Mouse (Mus musculus) cerebellum, adult (tissue): ENCODE results near the gene Ift22.
A peak's percentile ranks its signal among the peaks of the same experiment; 100 is the strongest.
"Not testable (repeated sequence)": the region's sequence is repeated elsewhere in the genome, so short reads cannot be mapped to it uniquely, and the experiment has no call there.

Source experiments
- ATAC-seq: cut with Nextera tagmentation; 2 replicates; pipeline ENCODE4 v1.9.2; 2017; ENCODE audit warnings: mild to moderate bottlenecking, moderate library complexity, mixed read lengths; ENCODE audit not compliant: insufficient number of reproducible peaks, low FRiP score, low TSS enrichment

Gene Ift22

GRCm38 (mm10) chr5:136904621-136905020 is 3.3 kb upstream of the Ift22 start:
- ATAC-seq = no peak

GRCm38 (mm10) chr5:136905630-136906029 is 2.3 kb upstream of the Ift22 start:
- ATAC-seq = no peak

GRCm38 (mm10) chr5:136907587-136907986 is 363 bp upstream of the Ift22 start:
- no peak for ATAC-seq

GRCm38 (mm10) chr5:136914183-136914582 is 6.2 kb downstream of the Ift22 start:
- no peak for ATAC-seq

- ATAC-seq = no peak
Measured at GRCm38 (mm10) chr5:136917613-136918242, 9.8 kb downstream of the Ift22 start.

- ATAC-seq = peak; percentile 87
Measured at GRCm38 (mm10) chr5:136918655-136919472, 10.9 kb downstream of the Ift22 start.

- no peak for ATAC-seq
Measured at GRCm38 (mm10) chr5:136919546-136920301, 11.8 kb downstream of the Ift22 start.

GRCm38 (mm10) chr5:136922830-136923229 is 14.9 kb downstream of the Ift22 start:
- ATAC-seq = no peak

GRCm38 (mm10) chr5:136923751-136924478 is 16.0 kb downstream of the Ift22 start:
- ATAC-seq = no peak

- peak; percentile 70 for ATAC-seq
Measured at GRCm38 (mm10) chr5:136929073-136929472, 21.1 kb downstream of the Ift22 start.

GRCm38 (mm10) chr5:136931896-136932295 is 23.9 kb downstream of the Ift22 start:
- no peak for ATAC-seq

- ATAC-seq = no peak
Measured at GRCm38 (mm10) chr5:136932956-136933355, 25.0 kb downstream of the Ift22 start.

- ATAC-seq = no peak
Measured at GRCm38 (mm10) chr5:136933930-136934329, 26.0 kb downstream of the Ift22 start.

GRCm38 (mm10) chr5:136935905-136936695 is 28.1 kb downstream of the Ift22 start:
- ATAC-seq = no peak

- no peak for ATAC-seq
Measured at GRCm38 (mm10) chr5:136936750-136937149, 28.8 kb downstream of the Ift22 start.

GRCm38 (mm10) chr5:136937621-136938020 is 29.7 kb downstream of the Ift22 start:
- ATAC-seq = no peak

GRCm38 (mm10) chr5:136939284-136939683 is 31.3 kb downstream of the Ift22 start:
- ATAC-seq = no peak

GRCm38 (mm10) chr5:136940029-136940428 is 32.1 kb downstream of the Ift22 start:
- not testable (repeated sequence) for ATAC-seq

GRCm38 (mm10) chr5:136940845-136941560 is 33.1 kb downstream of the Ift22 start:
- no peak for ATAC-seq
